Mouse (Mus musculus): Measurements from ENCODE around the gene Vangl2. TPM values are rescaled to one million over a fixed set of nuclear protein-coding genes. Genes with fewer than 3 reads are reported as not detected.

Gene Vangl2
- polyA plus RNA-seq, 1 experiment, result 10.5 TPM

- H3K4me1 ChIP-seq (ENCODE audit: control insufficient read depth, insufficient read depth, low read length), result no peaks in the 10 kb centered on the region
- DNase-seq, result no peak
- H3K27me3 ChIP-seq (ENCODE audit: control insufficient read depth, insufficient read depth, low read length), result no peaks in the 10 kb centered on the region
- WGBS, result 74% methylated on average over 9 of the region's 9 CpGs
- no peak for TF ChIP-seq POLR2A (IDR thresholded peaks at IDR 0.05; ENCODE audit: borderline replicate concordance, insufficient read depth, low read length)
- no peak for TF ChIP-seq CTCF (IDR thresholded peaks at IDR 0.05; ENCODE audit: borderline replicate concordance, insufficient read depth, low read depth, low read length)
- H3K4me3 ChIP-seq (replicated peaks; ENCODE audit: insufficient read depth, low read depth, low read length), result no peak overlapping the region
- no peak overlapping the region for H3K27ac ChIP-seq (ENCODE audit: insufficient read depth, low read length)
Measured at GRCm38 (mm10) chr1:172018336-172019311, 9.6 kb downstream of the Vangl2 start.

GRCm38 (mm10) chr1:172017517-172018070 lies 10.7 kb downstream of the Vangl2 start:
- Histone ChIP-seq H3K4me3 (replicated peaks; ENCODE audit: insufficient read depth, low read depth, low read length) (no peak overlapping the region), H3K4me1 (ENCODE audit: control insufficient read depth, insufficient read depth, low read length) (no peaks in the 10 kb centered on the region), H3K27ac (ENCODE audit: insufficient read depth, low read length) (no peak overlapping the region), H3K27me3 (ENCODE audit: control insufficient read depth, insufficient read depth, low read length) (no peaks in the 10 kb centered on the region)
- WGBS, result 56% methylated on average over 6 of the region's 6 CpGs
- DNase-seq, result no peak
- TF ChIP-seq POLR2A (IDR thresholded peaks at IDR 0.05; ENCODE audit: borderline replicate concordance, insufficient read depth, low read length) (no peak), CTCF (IDR thresholded peaks at IDR 0.05; ENCODE audit: borderline replicate concordance, insufficient read depth, low read depth, low read length) (no peak)

GRCm38 (mm10) chr1:172016660-172017516 lies 11.4 kb downstream of the Vangl2 start:
- no peak overlapping the region for H3K4me3 ChIP-seq (replicated peaks; ENCODE audit: insufficient read depth, low read depth, low read length)
- no peak for DNase-seq
- no peak overlapping the region for H3K27ac ChIP-seq (ENCODE audit: insufficient read depth, low read length)
- no peaks in the 10 kb centered on the region for H3K4me1 ChIP-seq (ENCODE audit: control insufficient read depth, insufficient read depth, low read length)
- H3K27me3 ChIP-seq (ENCODE audit: control insufficient read depth, insufficient read depth, low read length), result no peaks in the 10 kb centered on the region
- TF ChIP-seq POLR2A (IDR thresholded peaks at IDR 0.05; ENCODE audit: borderline replicate concordance, insufficient read depth, low read length) (no peak), CTCF (IDR thresholded peaks at IDR 0.05; ENCODE audit: borderline replicate concordance, insufficient read depth, low read depth, low read length) (no peak)
- WGBS, result 39% methylated on average over 6 of the region's 6 CpGs

DNA sequence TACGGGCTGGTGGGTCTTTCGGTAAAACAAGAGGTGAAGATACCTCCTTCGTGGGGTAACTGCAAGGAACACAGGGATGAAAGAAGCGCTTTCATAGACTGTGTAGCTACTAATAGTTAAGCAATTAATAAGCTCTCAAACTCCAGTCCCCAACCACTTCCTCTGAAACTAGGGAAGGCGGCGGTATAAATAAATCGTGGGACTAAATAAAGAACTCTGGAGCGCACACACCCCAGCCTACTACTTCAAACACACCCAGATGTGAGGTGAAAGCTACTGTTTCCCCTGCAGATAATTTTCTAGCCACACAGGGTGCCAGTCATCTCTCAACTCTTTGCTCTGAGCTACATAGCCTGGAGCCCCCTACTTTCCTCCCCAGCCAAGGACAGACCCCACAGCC lies 12.2 kb downstream of the Vangl2 start:
- Histone ChIP-seq H3K27me3 (ENCODE audit: control insufficient read depth, insufficient read depth, low read length) (no peaks in the 10 kb centered on the region), H3K4me3 (replicated peaks; ENCODE audit: insufficient read depth, low read depth, low read length) (no peak overlapping the region), H3K27ac (ENCODE audit: insufficient read depth, low read length) (no peak overlapping the region), H3K4me1 (ENCODE audit: control insufficient read depth, insufficient read depth, low read length) (no peaks in the 10 kb centered on the region)
- TF ChIP-seq CTCF (IDR thresholded peaks at IDR 0.05; ENCODE audit: borderline replicate concordance, insufficient read depth, low read depth, low read length), result no peak
- TF ChIP-seq POLR2A (IDR thresholded peaks at IDR 0.05; ENCODE audit: borderline replicate concordance, insufficient read depth, low read length), result no peak
- DNase-seq, result no peak
- 77% methylated on average over 8 of the region's 8 CpGs for WGBS

DNA sequence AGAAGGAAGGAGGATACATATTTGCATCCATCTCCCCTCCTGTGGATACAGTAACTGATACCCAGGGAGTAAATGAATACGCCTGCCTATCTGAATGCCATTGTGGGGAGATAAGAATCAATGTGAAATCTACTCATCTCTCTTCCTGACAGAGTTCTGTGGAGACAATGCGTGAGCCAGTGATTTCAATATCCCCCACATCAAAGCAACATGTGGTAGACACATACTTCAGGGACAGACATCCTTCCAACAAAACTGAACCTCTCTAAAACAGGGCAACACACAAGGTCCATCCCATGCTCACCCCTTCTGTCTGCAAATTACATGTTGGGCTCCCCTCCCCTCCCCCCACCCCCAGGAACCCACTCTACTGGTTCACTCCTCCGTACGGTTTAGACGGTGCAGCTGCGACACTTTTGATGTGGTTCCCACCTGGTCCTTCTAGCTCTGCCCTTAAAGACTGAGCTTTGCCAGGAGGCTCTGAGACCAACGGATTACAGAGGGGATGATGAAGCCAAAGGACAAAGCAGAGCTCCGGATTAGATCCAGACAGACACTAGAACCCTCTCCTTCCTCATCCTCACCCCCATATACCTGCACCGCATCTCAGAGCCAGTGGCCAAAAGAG lies 12.8 kb downstream of the Vangl2 start:
- Histone ChIP-seq H3K4me1 (ENCODE audit: control insufficient read depth, insufficient read depth, low read length) (no peaks in the 10 kb centered on the region), H3K4me3 (replicated peaks; ENCODE audit: insufficient read depth, low read depth, low read length) (no peak overlapping the region), H3K27ac (ENCODE audit: insufficient read depth, low read length) (no peak overlapping the region), H3K27me3 (ENCODE audit: control insufficient read depth, insufficient read depth, low read length) (no peaks in the 10 kb centered on the region)
- TF ChIP-seq POLR2A (IDR thresholded peaks at IDR 0.05; ENCODE audit: borderline replicate concordance, insufficient read depth, low read length), result no peak
- no peak for TF ChIP-seq CTCF (IDR thresholded peaks at IDR 0.05; ENCODE audit: borderline replicate concordance, insufficient read depth, low read depth, low read length)
- 66% methylated on average over 9 of the region's 9 CpGs for WGBS
- no peak for DNase-seq

DNA sequence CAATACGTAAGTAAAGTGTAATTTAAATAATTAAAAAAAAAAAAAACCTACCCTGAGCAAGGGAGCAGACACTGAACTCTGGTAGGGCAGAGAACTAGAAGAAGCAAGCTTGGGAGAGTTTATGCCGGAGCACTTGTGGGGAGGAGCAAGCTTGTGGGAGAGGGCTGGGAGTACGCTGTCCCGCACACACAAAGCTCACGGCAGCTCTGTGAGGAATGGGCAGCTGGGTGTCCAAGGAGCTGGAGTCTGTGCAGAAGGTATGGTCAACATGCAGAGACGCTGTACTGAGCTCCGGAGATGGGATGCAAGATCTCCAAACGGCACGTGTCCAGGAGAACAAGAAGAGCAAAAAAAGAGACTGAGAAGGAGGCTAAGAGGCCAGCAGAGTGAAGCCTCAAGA lies 13.5 kb downstream of the Vangl2 start:
- no peak overlapping the region for H3K27ac ChIP-seq (ENCODE audit: insufficient read depth, low read length)
- no peaks in the 10 kb centered on the region for H3K4me1 ChIP-seq (ENCODE audit: control insufficient read depth, insufficient read depth, low read length)
- WGBS, result 45% methylated on average over 9 of the region's 9 CpGs
- no peaks in the 10 kb centered on the region for H3K27me3 ChIP-seq (ENCODE audit: control insufficient read depth, insufficient read depth, low read length)
- no peak overlapping the region for H3K4me3 ChIP-seq (replicated peaks; ENCODE audit: insufficient read depth, low read depth, low read length)
- TF ChIP-seq POLR2A (IDR thresholded peaks at IDR 0.05; ENCODE audit: borderline replicate concordance, insufficient read depth, low read length), result no peak
- no peak for TF ChIP-seq CTCF (IDR thresholded peaks at IDR 0.05; ENCODE audit: borderline replicate concordance, insufficient read depth, low read depth, low read length)
- DNase-seq, result no peak

DNA sequence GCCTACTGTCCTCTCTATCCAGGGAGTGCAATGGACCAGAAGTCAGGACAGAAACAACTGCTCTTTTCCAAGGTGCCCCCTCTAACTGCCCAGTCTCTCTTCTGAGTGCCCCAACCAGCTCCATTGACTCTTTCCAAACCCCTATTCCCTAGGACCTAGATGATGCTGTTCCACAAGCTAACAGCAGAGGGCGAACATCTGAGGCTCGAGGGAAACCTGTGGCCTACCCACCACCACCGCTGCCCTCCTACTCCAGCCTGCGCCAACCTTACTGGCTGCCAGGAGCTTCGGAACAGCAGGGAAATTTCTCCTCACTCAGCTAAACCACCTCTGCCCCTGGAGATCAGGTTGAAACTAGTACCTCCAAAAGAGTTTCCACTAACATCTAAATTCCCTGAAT lies 16.2 kb downstream of the Vangl2 start:
- Histone ChIP-seq H3K27me3 (ENCODE audit: control insufficient read depth, insufficient read depth, low read length) (no peaks in the 10 kb centered on the region), H3K27ac (ENCODE audit: insufficient read depth, low read length) (no peak overlapping the region), H3K4me1 (ENCODE audit: control insufficient read depth, insufficient read depth, low read length) (no peaks in the 10 kb centered on the region), H3K4me3 (replicated peaks; ENCODE audit: insufficient read depth, low read depth, low read length) (no peak overlapping the region)
- WGBS, result 3% methylated on average over 5 of the region's 5 CpGs
- DNase-seq, result peak; percentile 54 to 68
- TF ChIP-seq POLR2A (IDR thresholded peaks at IDR 0.05; ENCODE audit: borderline replicate concordance, insufficient read depth, low read length) (no peak), CTCF (IDR thresholded peaks at IDR 0.05; ENCODE audit: borderline replicate concordance, insufficient read depth, low read depth, low read length) (peak; percentile 70)

Data from cerebellum, adult 2 months (tissue).